Mouse (Mus musculus) heart, postnatal 0 days (tissue): ENCODE results near the gene 4930550C14Rik.

Experiments
- CTCF ChIP-seq: IDR thresholded peaks from 2 replicates; pipeline ENCODE4 v1.5.1; 2016; ENCODE audit warnings: antibody characterized with exemption, control low read depth, low read depth
- EP300 ChIP-seq: IDR thresholded peaks from 2 replicates; pipeline ENCODE4 v1.6.1; 2016; ENCODE audit warnings: antibody characterized with exemption, low read depth

- TF ChIP-seq CTCF (no peak), EP300 (no peak)
These were observed 6.4 kb downstream of the 4930550C14Rik start for GRCm38 (mm10) chr9:53408548-53408947.
